Mouse (Mus musculus): Measurements from ENCODE around the gene Map4k1. TPM values are rescaled to one million over a fixed set of nuclear protein-coding genes. Genes with fewer than 3 reads are reported as not detected.

Map4k1 gene
- polyA plus RNA-seq, 1 experiment = 12.0 TPM

- H3K4me3 ChIP-seq (ENCODE audit: insufficient read depth, low read length) = no peak overlapping the region
- H3K27ac ChIP-seq (ENCODE audit: insufficient read depth, low read depth, low read length) = no peak overlapping the region
- no peaks in the 10 kb centered on the region for H3K4me1 ChIP-seq (ENCODE audit: control insufficient read depth, insufficient read depth, low read length)
- no peak for TF ChIP-seq POLR2A (IDR thresholded peaks at IDR 0.05; ENCODE audit: borderline replicate concordance, low read depth, low read length)
- peak; percentile 28; the same call in 1 of the 2 replicates for TF ChIP-seq CTCF (IDR thresholded peaks at IDR 0.05; ENCODE audit: low read depth, low read length)
Measured at GRCm38 (mm10) chr7:29032685-29033084, 50.8 kb downstream of the Map4k1 start.

- no peak for TF ChIP-seq CTCF (IDR thresholded peaks at IDR 0.05; ENCODE audit: low read depth, low read length)
- no peak for TF ChIP-seq POLR2A (IDR thresholded peaks at IDR 0.05; ENCODE audit: borderline replicate concordance, low read depth, low read length)
- no peaks in the 10 kb centered on the region for H3K4me1 ChIP-seq (ENCODE audit: control insufficient read depth, insufficient read depth, low read length)
- no peak overlapping the region for H3K4me3 ChIP-seq (ENCODE audit: insufficient read depth, low read length)
- no peak overlapping the region for H3K27ac ChIP-seq (ENCODE audit: insufficient read depth, low read depth, low read length)
Measured at GRCm38 (mm10) chr7:29037261-29037660, 55.4 kb downstream of the Map4k1 start.

- Histone ChIP-seq H3K4me1 (ENCODE audit: control insufficient read depth, insufficient read depth, low read length) (peaks cover 15% of the 10 kb centered on the region), H3K27ac (ENCODE audit: insufficient read depth, low read depth, low read length) (no peak overlapping the region), H3K4me3 (ENCODE audit: insufficient read depth, low read length) (peak overlapping the region; percentile 60)
- TF ChIP-seq CTCF (IDR thresholded peaks at IDR 0.05; ENCODE audit: low read depth, low read length) = no peak
- no peak for TF ChIP-seq POLR2A (IDR thresholded peaks at IDR 0.05; ENCODE audit: borderline replicate concordance, low read depth, low read length)
Measured at GRCm38 (mm10) chr7:29039604-29039984, 57.7 kb downstream of the Map4k1 start.

- TF ChIP-seq CTCF (IDR thresholded peaks at IDR 0.05; ENCODE audit: low read depth, low read length) (no peak), POLR2A (IDR thresholded peaks at IDR 0.05; ENCODE audit: borderline replicate concordance, low read depth, low read length) (no peak)
- Histone ChIP-seq H3K4me1 (ENCODE audit: control insufficient read depth, insufficient read depth, low read length) (peaks cover 15% of the 10 kb centered on the region), H3K4me3 (ENCODE audit: insufficient read depth, low read length) (peak overlapping the region; percentile 60), H3K27ac (ENCODE audit: insufficient read depth, low read depth, low read length) (no peak overlapping the region)
Measured at GRCm38 (mm10) chr7:29039985-29040661, 58.3 kb downstream of the Map4k1 start.

- Histone ChIP-seq H3K4me3 (ENCODE audit: insufficient read depth, low read length) (no peak overlapping the region), H3K4me1 (ENCODE audit: control insufficient read depth, insufficient read depth, low read length) (peaks cover 15% of the 10 kb centered on the region), H3K27ac (ENCODE audit: insufficient read depth, low read depth, low read length) (no peak overlapping the region)
- no peak for TF ChIP-seq POLR2A (IDR thresholded peaks at IDR 0.05; ENCODE audit: borderline replicate concordance, low read depth, low read length)
- no peak for TF ChIP-seq CTCF (IDR thresholded peaks at IDR 0.05; ENCODE audit: low read depth, low read length)
Measured at GRCm38 (mm10) chr7:29041194-29041593, 59.3 kb downstream of the Map4k1 start.

GRCm38 (mm10) chr7:29043016-29043673 is 61.3 kb downstream of the Map4k1 start:
- peaks cover 15% of the 10 kb centered on the region for H3K4me1 ChIP-seq (ENCODE audit: control insufficient read depth, insufficient read depth, low read length)
- peak overlapping the region; percentile 57 for H3K4me3 ChIP-seq (ENCODE audit: insufficient read depth, low read length)
- H3K27ac ChIP-seq (ENCODE audit: insufficient read depth, low read depth, low read length) = peak overlapping the region; percentile 96
- 0 out of 2 replicates have a peak, but pooled peaks have one; percentile 13 for TF ChIP-seq CTCF (IDR thresholded peaks at IDR 0.05; ENCODE audit: low read depth, low read length)
- TF ChIP-seq POLR2A (IDR thresholded peaks at IDR 0.05; ENCODE audit: borderline replicate concordance, low read depth, low read length) = no peak

- peaks cover 15% of the 10 kb centered on the region for H3K4me1 ChIP-seq (ENCODE audit: control insufficient read depth, insufficient read depth, low read length)
- TF ChIP-seq CTCF (IDR thresholded peaks at IDR 0.05; ENCODE audit: low read depth, low read length) (no peak), POLR2A (IDR thresholded peaks at IDR 0.05; ENCODE audit: borderline replicate concordance, low read depth, low read length) (no peak)
- peak overlapping the region; percentile 96 for H3K27ac ChIP-seq (ENCODE audit: insufficient read depth, low read depth, low read length)
- peak overlapping the region; percentile 57 for H3K4me3 ChIP-seq (ENCODE audit: insufficient read depth, low read length)
Measured at GRCm38 (mm10) chr7:29043674-29044057, 61.8 kb downstream of the Map4k1 start.

- peaks cover 15% of the 10 kb centered on the region for H3K4me1 ChIP-seq (ENCODE audit: control insufficient read depth, insufficient read depth, low read length)
- TF ChIP-seq POLR2A (IDR thresholded peaks at IDR 0.05; ENCODE audit: borderline replicate concordance, low read depth, low read length) = no peak
- no peak for TF ChIP-seq CTCF (IDR thresholded peaks at IDR 0.05; ENCODE audit: low read depth, low read length)
- peak overlapping the region; percentile 96 for H3K27ac ChIP-seq (ENCODE audit: insufficient read depth, low read depth, low read length)
- H3K4me3 ChIP-seq (ENCODE audit: insufficient read depth, low read length) = no peak overlapping the region
Measured at GRCm38 (mm10) chr7:29044302-29044701, 62.5 kb downstream of the Map4k1 start.

- Histone ChIP-seq H3K27ac (ENCODE audit: insufficient read depth, low read depth, low read length) (no peak overlapping the region), H3K4me3 (ENCODE audit: insufficient read depth, low read length) (no peak overlapping the region), H3K4me1 (ENCODE audit: control insufficient read depth, insufficient read depth, low read length) (peaks cover 15% of the 10 kb centered on the region)
- TF ChIP-seq CTCF (IDR thresholded peaks at IDR 0.05; ENCODE audit: low read depth, low read length) = no peak
- TF ChIP-seq POLR2A (IDR thresholded peaks at IDR 0.05; ENCODE audit: borderline replicate concordance, low read depth, low read length) = no peak
Measured at GRCm38 (mm10) chr7:29046533-29046932, 64.7 kb downstream of the Map4k1 start.

GRCm38 (mm10) chr7:29048070-29048469 is 66.2 kb downstream of the Map4k1 start:
- Histone ChIP-seq H3K27ac (ENCODE audit: insufficient read depth, low read depth, low read length) (no peak overlapping the region), H3K4me1 (ENCODE audit: control insufficient read depth, insufficient read depth, low read length) (peaks cover 8% of the 10 kb centered on the region), H3K4me3 (ENCODE audit: insufficient read depth, low read length) (no peak overlapping the region)
- TF ChIP-seq POLR2A (IDR thresholded peaks at IDR 0.05; ENCODE audit: borderline replicate concordance, low read depth, low read length) (no peak), CTCF (IDR thresholded peaks at IDR 0.05; ENCODE audit: low read depth, low read length) (no peak)
